Mouse (Mus musculus) lung, postnatal 0 days (tissue): Measurements from ENCODE around the gene Olfr1444. TPM values are rescaled to one million over a fixed set of nuclear protein-coding genes. Genes with fewer than 3 reads are reported as not detected.

Experiments
- ATAC-seq: fragments of 200-750 bp; cut with Nextera tagmentation; 2 replicates; pipeline ENCODE4 v1.8.0; 2017; ENCODE audit warnings: moderate library complexity
- DNase-seq: peaks from one replicate; pipeline ENCODE4 v3.0.0-alpha.2; 2016; ENCODE audit warnings: low spot score
- H3K27ac ChIP-seq: fragments of 300-500 bp; sonication (generic); 2 replicates; pipeline ENCODE4 v1.5.1; 2014; ENCODE audit warnings: antibody characterized with exemption, mild to moderate bottlenecking, low read length, mixed read lengths
- H3K27me3 ChIP-seq: fragments of 300-500 bp; sonication (generic); replicated peaks from 2 replicates; pipeline ENCODE4 v1.6.1; 2014; ENCODE audit warnings: low read length, mixed read lengths; ENCODE audit not compliant: insufficient read depth
- H3K36me3 ChIP-seq: fragments of 300-500 bp; sonication (generic); 2 replicates; pipeline ENCODE4 v1.6.1; 2014; ENCODE audit warnings: low read length, mixed read lengths; ENCODE audit not compliant: insufficient read depth
- H3K4me1 ChIP-seq: fragments of 300-500 bp; sonication (generic); 2 replicates; pipeline ENCODE4 v1.6.1; 2014; ENCODE audit warnings: antibody characterized with exemption, low read depth, low read length, mixed read lengths; ENCODE audit not compliant: insufficient read depth
- H3K4me2 ChIP-seq: fragments of 300-500 bp; sonication (generic); replicated peaks from 2 replicates; pipeline ENCODE4 v1.6.1; 2014; ENCODE audit warnings: low read depth, mild to moderate bottlenecking, low read length, moderate library complexity, mixed read lengths
- H3K4me3 ChIP-seq: fragments of 300-500 bp; sonication (generic); 2 replicates; pipeline ENCODE4 v1.5.1; 2014; ENCODE audit warnings: low read depth, low read length
- H3K9ac ChIP-seq: fragments of 300-500 bp; sonication (generic); replicated peaks from 2 replicates; pipeline ENCODE4 v1.6.1; 2014; ENCODE audit warnings: low read depth, mild to moderate bottlenecking
- H3K9me3 ChIP-seq: fragments of 300-500 bp; sonication (generic); 2 replicates; pipeline ENCODE4 v1.6.1; 2016; ENCODE audit warnings: low read length, mixed read lengths
- CTCF ChIP-seq: IDR thresholded peaks from 2 replicates; pipeline ENCODE4 v1.5.1; 2016; ENCODE audit warnings: antibody characterized with exemption, mild to moderate bottlenecking
- EP300 ChIP-seq: IDR thresholded peaks from 2 replicates; pipeline ENCODE4 v1.6.1; 2016; ENCODE audit warnings: antibody characterized with exemption, mild to moderate bottlenecking, control low read depth
- WGBS: fragments of 180-500 bp; shearing (Covaris S2); extraction: QIAGEN DNeasy Blood & Tissue Kit; methylation state at CpG from one replicate; pipeline ENCODE4 v1.1.7; 2014; 5-methylcytosine and 5-hydroxymethylcytosine counted together
- polyA plus RNA-seq: library from polyadenylated mRNA; unstranded; fragments of >200 nt; fragmentation: Nextera tagmentation; extraction: Ambion mirVana; gene quantifications from 2 replicates; pipeline ENCODE4 v1.2.1, GENCODE M21; 2015

Gene Olfr1444
- polyA plus RNA-seq, 1 experiment from 2014 or later = not detected

- TF ChIP-seq CTCF (no peak), EP300 (no peak)
- H3K27me3 ChIP-seq = no peaks in the 10 kb centered on the region
- no peak overlapping the region for H3K4me3 ChIP-seq
- no peaks in the 10 kb centered on the region for H3K4me1 ChIP-seq
- H3K36me3 ChIP-seq = no peaks in the 10 kb centered on the region
- 56% methylated on average over 2 of the region's 2 CpGs for whole genome bisulfite sequencing
- DNase-seq = no peak
- H3K4me2 ChIP-seq = no peak overlapping the region
- no peak overlapping the region for H3K27ac ChIP-seq
- no peaks in the 10 kb centered on the region for H3K9me3 ChIP-seq
- ATAC-seq = no peak
- H3K9ac ChIP-seq = no peak overlapping the region
Observed at GRCm38 (mm10) chr19:12830823-12831430, 26.2 kb upstream of the Olfr1444 start.

DNA sequence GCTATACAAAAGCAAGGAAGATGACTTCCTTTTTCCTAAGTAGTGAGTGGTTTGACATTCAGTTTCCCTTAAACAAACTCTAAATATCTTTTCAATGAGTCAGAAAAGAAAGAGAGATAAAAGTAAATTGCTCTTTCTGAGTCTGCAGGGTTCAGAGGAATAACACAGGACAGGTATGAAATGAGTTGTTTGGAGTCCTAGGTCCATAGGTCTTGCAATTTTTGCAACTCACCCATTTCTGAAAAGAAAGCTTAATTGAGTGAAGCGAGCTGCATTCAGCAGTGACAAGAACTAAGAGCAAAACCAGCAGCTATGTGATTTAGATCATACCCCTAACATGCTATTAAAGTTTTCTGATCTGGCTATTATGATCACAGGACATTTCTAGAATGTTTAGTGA, 25.5 kb upstream of the Olfr1444 start:
- DNase-seq = no peak
- H3K4me3 ChIP-seq = no peak overlapping the region
- no peaks in the 10 kb centered on the region for H3K36me3 ChIP-seq
- WGBS = 69% methylated on average over 1 of the region's 1 CpGs
- TF ChIP-seq CTCF (no peak), EP300 (no peak)
- no peak overlapping the region for H3K27ac ChIP-seq
- no peak overlapping the region for H3K9ac ChIP-seq
- H3K27me3 ChIP-seq = no peaks in the 10 kb centered on the region
- H3K4me1 ChIP-seq = no peaks in the 10 kb centered on the region
- no peaks in the 10 kb centered on the region for H3K9me3 ChIP-seq
- ATAC-seq = no peak
- no peak overlapping the region for H3K4me2 ChIP-seq

DNA sequence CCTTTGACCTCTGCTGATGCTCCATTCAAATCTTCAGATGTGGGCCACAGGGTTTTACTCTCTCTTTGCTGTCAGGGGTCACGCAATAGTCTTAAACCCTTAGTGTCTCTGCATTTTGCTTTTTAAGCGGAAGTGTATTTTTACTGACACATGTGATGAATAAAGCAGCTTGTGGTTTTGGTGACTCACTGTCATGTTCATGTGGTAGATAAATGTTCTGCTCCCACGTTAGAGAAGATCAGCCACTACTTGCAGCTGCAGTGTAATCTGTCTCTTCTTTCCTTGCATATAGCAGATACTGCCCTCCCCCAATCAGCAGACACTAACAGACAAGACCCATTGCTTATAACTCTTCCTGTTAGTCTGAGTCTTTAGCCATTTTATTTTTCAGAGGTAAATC, 23.5 kb upstream of the Olfr1444 start:
- DNase-seq (no peak), ATAC-seq (no peak)
- TF ChIP-seq EP300 (no peak), CTCF (no peak)
- H3K27ac ChIP-seq = no peak overlapping the region
- no peaks in the 10 kb centered on the region for H3K27me3 ChIP-seq
- H3K4me1 ChIP-seq = no peaks in the 10 kb centered on the region
- H3K4me3 ChIP-seq = no peak overlapping the region
- WGBS = 62% methylated on average over 3 of the region's 3 CpGs
- H3K9ac ChIP-seq = no peak overlapping the region
- H3K36me3 ChIP-seq = no peaks in the 10 kb centered on the region
- no peak overlapping the region for H3K4me2 ChIP-seq
- H3K9me3 ChIP-seq = no peaks in the 10 kb centered on the region

- Histone ChIP-seq H3K27me3 (no peaks in the 10 kb centered on the region), H3K36me3 (no peaks in the 10 kb centered on the region), H3K4me3 (no peak overlapping the region), H3K4me1 (no peaks in the 10 kb centered on the region), H3K9ac (no peak overlapping the region), H3K27ac (no peak overlapping the region), H3K4me2 (no peak overlapping the region), H3K9me3 (no peaks in the 10 kb centered on the region)
- 81% methylated on average over 1 of the region's 1 CpGs for WGBS
- ATAC-seq = no peak
- DNase-seq = no peak
- TF ChIP-seq EP300 (no peak), CTCF (no peak)
Observed at GRCm38 (mm10) chr19:12838507-12838906, 18.6 kb upstream of the Olfr1444 start.

GRCm38 (mm10) chr19:12846382-12846781, 10.7 kb upstream of the Olfr1444 start, which contains the start of gene Gm5244:
Gene Gm5244 (plus strand): TSS chr19:12846682.
- H3K36me3 ChIP-seq = no peaks in the 10 kb centered on the region
- ATAC-seq (no peak), DNase-seq (no peak)
- no peak within 1 kb of the TSS for H3K27ac ChIP-seq
- TF ChIP-seq EP300 (no peak), CTCF (no peak)
- H3K4me1 ChIP-seq = no peaks in the 10 kb centered on the region
- no peaks in the 10 kb centered on the region for H3K9me3 ChIP-seq
- H3K27me3 ChIP-seq = no peaks in the 10 kb centered on the region
- H3K4me2 ChIP-seq = no peak within 1 kb of the TSS
- no peak within 1 kb of the TSS for H3K9ac ChIP-seq
- no peak within 1 kb of the TSS for H3K4me3 ChIP-seq

- no peak for DNase-seq
- Histone ChIP-seq H3K4me3 (no peak within 1 kb of the TSS), H3K27ac (no peak within 1 kb of the TSS), H3K9me3 (no peaks in the 10 kb centered on the region), H3K36me3 (no peaks in the 10 kb centered on the region), H3K4me2 (no peak within 1 kb of the TSS), H3K27me3 (no peaks in the 10 kb centered on the region), H3K4me1 (no peaks in the 10 kb centered on the region), H3K9ac (no peak within 1 kb of the TSS)
- no peak for TF ChIP-seq EP300
- TF ChIP-seq CTCF = no peak
- 75% methylated on average over 2 of the region's 2 CpGs for WGBS
- ATAC-seq = no peak
Observed at GRCm38 (mm10) chr19:12883555-12883954, 26.5 kb downstream of the Olfr1444 start, which contains the start of gene Olfr1445. Gene Olfr1445 (plus strand): TSS chr19:12883855.

- Histone ChIP-seq H3K9ac (no peak within 1 kb of the TSS), H3K27ac (no peak within 1 kb of the TSS), H3K36me3 (no peaks in the 10 kb centered on the region), H3K4me1 (no peaks in the 10 kb centered on the region), H3K4me3 (no peak within 1 kb of the TSS), H3K27me3 (no peaks in the 10 kb centered on the region), H3K4me2 (no peak within 1 kb of the TSS), H3K9me3 (no peaks in the 10 kb centered on the region)
- DNase-seq = no peak
- ATAC-seq = no peak
- 74% methylated on average over 1 of the region's 1 CpGs for WGBS
- TF ChIP-seq EP300 (no peak), CTCF (no peak)
Observed at GRCm38 (mm10) chr19:12893424-12893823, 36.3 kb downstream of the Olfr1444 start, which contains the start of gene Olfr1446. Gene Olfr1446 (minus strand): TSS chr19:12893524.
